Mouse (Mus musculus): ENCODE results near the gene Dcaf4. TPM values are rescaled to one million over a fixed set of nuclear protein-coding genes. Genes with fewer than 3 reads are reported as not detected.
A peak's percentile ranks its signal among the peaks of the same experiment; 100 is the strongest.

The Dcaf4 gene
- polyA plus RNA-seq, 1 experiment: 37.4 TPM

DNA sequence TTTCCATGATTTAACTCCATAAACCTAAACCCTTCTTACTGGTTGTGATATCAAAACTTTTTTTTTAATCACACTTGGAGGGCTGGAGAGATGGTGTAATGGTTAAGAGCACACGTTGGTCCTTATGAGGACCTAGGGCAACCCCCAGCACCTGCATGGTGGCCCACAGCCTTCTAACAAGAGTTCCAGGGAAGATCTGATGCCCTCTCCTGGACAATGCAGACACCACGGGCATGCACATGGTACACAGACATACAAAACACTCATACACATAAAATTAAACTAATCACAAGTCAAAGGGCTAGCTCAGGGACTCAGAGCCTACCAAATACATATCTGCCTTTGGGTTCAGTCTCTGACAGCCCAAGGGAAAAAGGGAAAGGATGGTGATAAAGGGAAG lies 30.5 kb upstream of the Dcaf4 start:
- TF ChIP-seq GATA1 (IDR thresholded peaks at IDR 0.05; ENCODE audit: low read length): no peak

DNA sequence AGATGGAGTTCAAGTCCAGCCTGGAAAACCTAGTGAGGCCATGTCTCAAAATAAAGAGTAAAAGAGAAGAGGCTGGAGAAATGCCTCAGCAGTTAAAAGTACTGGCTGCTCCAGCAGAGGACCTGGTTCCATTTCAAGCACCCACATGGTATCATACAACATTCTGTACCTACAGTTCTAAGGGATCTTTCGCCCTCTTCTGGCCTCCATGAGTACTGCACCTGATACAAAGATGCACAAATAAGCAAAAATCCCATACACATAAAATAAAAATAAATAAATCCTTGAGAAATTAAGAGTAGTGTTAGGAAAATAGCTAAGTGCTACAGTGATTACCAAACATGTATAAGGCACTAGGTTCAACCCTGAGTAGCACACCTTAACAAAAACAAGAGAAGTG lies 28.7 kb upstream of the Dcaf4 start:
- TF ChIP-seq GATA1 (IDR thresholded peaks at IDR 0.05; ENCODE audit: low read length): no peak

DNA sequence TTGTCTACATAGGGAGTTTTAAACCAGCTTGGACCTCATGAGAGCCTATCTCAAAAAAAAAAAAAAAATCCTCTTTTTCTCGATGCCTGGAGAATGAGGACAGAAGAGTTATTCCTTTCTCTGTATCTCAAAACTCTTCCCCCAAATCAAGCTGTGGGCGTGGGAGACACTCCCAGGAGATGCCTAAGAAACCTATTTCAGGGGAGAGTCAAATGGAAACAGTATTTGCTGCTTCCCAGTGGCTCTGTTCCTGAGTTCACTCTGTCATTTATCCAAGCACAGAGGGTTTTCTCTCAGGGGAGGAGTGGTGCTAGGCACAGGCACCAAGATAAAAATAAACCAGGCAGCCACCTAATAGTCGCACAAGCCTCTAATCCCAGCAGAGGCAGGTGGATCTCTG lies 27.5 kb upstream of the Dcaf4 start:
- TF ChIP-seq GATA1 (IDR thresholded peaks at IDR 0.05; ENCODE audit: low read length): no peak

DNA sequence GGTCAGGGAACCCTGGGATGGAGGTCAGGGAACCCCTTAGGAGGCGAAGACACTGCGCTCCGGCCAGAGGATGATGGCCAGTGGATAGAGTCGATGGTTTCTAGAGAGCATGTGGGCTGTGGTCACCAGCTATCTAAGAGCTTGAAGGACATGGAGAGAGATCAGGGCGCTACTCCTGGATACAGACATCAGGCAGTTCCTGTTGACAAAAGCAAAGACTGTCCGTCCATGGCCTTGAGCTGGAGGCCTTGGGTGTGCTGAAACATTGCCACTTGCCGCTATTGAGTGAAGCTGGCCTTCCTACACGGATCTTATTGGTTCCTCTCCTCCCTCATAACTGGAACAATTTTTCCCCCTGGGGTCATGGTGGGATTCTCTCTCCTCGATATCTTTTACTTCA lies 26.1 kb upstream of the Dcaf4 start:
- TF ChIP-seq GATA1 (IDR thresholded peaks at IDR 0.05; ENCODE audit: low read length): no peak

DNA sequence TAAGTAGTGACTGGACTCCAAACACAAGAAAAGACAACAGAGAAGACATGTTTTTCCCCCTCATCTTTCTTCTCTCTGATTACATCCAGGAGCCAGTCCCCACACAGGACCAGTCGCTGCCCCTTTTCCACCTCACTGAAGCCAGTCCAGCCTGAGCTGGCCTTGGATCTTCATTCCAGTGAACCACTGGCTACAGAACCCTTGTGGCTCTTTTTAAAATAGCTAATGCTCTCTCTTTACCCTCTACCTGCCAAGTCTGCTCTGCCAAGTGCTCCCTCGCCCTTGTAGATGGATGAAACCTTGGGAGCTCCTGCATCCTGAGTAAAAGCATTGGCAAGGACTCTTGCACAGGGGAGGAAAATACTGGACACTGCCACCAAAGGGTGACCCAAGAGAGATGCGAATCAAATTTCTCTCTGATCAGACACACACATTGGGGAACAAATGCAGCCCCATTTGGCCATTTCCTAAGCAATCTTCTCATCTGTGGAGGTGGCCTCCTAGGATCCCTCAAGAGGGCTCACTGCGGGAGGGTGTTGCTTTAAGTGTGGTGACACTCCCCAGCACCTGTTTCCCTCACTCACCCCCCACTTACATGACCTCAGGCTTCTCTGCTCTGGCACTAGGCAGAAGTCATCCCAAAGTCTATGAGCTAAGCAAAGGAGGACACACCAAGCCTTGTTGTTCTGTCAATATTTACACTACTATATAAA lies 24.9 kb upstream of the Dcaf4 start:
- TF ChIP-seq GATA1 (IDR thresholded peaks at IDR 0.05; ENCODE audit: low read length): no peak

DNA sequence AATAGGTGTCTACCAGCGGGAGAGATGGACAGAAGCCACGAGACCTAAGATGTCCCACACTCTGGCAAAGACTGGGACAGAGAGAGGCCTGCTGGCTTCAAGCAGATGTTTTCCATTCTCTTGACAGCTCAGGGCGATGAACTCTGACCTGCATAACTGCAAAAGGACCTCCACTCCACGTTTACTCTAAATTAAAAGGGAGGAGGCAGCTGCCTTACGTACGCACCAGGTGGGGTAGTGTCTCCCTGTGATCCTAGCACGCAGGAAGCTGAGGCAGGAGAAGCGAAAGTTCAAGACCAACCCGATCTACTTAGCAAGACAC lies 24.3 kb upstream of the Dcaf4 start:
- no peak for TF ChIP-seq GATA1 (IDR thresholded peaks at IDR 0.05; ENCODE audit: low read length)

DNA sequence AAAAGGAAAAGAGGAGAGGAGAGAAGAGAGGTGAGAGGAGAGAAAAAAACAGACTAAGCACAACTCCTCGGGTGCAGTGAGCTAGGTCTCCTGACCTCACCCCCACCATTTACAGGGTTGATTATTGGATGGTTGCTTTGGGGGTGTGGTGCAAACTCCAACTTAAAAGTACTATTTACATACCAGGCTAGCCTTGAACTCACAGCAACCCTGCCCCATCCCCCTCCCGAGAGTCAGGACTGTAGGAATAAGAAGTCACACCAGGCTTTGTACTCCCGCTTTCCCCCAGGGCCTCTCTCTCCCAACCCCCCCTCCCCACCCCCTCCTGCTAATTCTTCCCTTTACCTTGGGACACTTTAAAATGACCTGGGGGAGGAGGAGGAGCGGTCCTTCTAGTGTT lies 23.9 kb upstream of the Dcaf4 start:
- TF ChIP-seq GATA1 (IDR thresholded peaks at IDR 0.05; ENCODE audit: low read length): no peak

DNA sequence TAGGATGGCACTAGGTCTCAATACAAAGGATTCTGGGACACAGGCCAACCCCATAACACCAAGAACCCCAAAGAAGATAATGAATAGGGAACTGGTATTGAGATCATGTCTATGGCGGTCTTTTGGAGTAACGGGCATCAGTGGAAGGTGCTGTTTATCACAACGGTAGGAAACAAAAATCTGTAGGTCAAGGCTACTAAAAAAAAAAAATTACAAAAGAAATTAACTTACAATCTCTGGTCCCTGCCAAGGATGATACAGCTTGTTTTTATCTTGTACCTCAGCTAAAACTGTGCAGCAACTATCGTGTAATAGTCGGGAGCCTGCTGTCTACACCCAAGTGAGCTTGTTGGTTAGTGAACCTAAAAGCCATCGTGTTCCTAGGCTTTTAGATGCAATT lies 23.5 kb upstream of the Dcaf4 start:
- TF ChIP-seq GATA1 (IDR thresholded peaks at IDR 0.05; ENCODE audit: low read length): no peak

DNA sequence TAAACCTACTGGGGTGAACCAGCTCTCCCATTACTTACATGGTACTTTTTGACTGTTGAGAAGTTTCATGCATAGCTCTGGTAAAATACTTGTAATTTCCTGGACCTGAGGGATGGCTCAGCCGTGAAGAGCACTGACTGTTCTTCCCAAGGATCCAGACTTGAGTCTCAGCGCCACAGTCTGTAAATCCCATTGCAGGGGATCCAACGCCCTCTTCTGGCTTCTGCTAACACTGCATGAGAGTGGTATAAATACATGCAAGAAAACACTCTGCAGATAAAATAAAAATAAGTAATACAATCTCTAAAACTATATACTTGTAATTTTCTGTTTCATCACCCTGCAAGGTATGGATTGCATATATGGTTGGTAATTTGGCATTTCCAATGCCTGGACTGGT lies 22.3 kb upstream of the Dcaf4 start:
- TF ChIP-seq GATA1 (IDR thresholded peaks at IDR 0.05; ENCODE audit: low read length): no peak

DNA sequence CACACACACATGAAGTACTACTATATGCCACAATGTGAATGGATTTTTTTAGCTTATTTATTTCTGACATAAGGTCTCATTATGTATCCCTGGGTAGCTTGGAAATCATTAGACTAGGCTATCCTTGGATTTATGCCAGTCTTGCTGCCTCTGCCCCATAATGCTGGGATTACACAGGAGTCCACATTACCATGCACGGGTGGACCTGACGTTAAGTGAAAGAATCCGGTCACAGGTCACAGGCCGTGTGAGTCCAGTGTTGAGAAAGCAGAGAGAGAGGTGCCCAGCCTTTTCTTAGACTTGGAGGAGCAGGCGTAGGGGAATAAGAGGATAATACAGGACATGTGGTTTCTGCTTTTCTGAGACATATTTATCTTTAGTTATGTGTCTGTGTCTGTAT lies 21.0 kb upstream of the Dcaf4 start:
- no peak for TF ChIP-seq GATA1 (IDR thresholded peaks at IDR 0.05; ENCODE audit: low read length)

DNA sequence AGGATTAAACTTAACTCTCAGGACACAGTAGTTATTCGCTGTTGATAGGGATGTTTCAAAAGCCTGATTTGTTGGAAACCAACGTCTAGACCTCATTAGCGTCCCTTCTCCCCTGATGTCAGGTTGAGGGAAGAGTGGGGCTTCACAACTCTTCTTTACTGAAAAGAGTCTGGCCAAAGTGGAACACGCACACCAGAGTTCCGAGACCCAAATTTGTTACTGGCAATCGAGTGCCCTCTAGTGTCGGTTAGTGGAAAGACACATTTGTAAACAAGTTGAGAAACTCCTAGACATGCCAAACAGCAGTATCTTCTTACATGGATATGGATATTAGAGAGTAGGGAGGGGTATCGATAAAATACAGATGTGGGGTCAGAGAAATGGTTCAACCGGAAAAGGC lies 18.1 kb upstream of the Dcaf4 start:
- no peak for TF ChIP-seq GATA1 (IDR thresholded peaks at IDR 0.05; ENCODE audit: low read length)

DNA sequence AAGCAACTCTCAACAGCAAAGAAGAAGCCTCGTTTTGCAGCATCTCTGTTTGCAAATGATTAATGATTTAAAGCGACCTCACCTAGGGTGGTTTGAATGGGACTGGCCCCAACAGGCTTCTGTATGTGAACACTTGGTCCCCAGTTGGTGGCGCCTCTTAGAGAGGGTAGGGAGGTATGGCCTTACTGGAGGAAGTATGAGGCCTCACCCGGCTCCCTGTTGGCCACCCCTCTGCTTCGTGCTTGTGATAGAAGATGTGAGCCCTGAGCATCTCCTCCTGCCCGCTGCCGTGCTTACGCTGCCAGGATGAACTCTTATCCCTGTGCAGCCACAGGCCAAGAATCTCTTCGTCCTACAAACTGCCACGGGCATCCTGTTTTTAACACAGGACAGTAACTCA lies 13.7 kb upstream of the Dcaf4 start:
- TF ChIP-seq GATA1 (IDR thresholded peaks at IDR 0.05; ENCODE audit: low read length): no peak

DNA sequence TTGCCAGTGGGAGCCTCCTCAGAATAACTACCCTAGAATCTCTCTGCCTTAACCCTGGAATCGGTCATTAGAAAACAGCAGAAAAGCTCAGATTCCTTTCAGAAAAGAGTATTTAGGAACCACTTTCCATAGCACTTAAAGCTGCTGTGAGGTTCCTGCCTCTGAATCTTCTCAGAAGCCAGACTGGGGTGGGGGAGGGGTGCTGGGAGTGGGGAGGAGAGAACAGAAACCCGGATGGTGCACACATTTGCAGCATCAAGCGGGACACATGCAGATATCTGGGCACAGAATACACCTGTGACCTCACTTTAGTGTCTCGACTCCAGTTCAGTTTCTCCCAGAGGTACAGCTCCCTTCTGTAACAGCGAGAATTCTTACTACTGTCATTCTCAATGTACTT lies 9.7 kb upstream of the Dcaf4 start:
- TF ChIP-seq GATA1 (IDR thresholded peaks at IDR 0.05; ENCODE audit: low read length): no peak

DNA sequence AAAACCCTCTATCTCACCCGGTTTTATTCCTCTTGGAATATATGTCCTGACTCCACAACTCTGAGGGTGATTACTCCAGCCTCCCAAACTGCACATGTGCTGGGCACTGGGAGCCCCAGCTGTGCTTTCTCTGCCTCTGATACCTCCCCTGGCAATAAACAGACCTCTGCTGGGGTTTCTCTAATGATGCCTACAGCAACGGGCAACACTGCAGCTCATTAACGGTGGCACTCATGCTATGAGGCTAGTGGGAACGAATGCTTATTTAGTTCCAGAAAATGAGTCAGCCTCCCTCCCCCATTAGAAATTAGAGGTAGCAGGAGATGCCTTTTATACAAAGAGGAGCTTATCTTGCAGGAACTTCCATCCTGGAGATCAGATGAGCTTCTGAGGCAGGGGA lies 7.5 kb upstream of the Dcaf4 start:
- no peak for TF ChIP-seq GATA1 (IDR thresholded peaks at IDR 0.05; ENCODE audit: low read length)

DNA sequence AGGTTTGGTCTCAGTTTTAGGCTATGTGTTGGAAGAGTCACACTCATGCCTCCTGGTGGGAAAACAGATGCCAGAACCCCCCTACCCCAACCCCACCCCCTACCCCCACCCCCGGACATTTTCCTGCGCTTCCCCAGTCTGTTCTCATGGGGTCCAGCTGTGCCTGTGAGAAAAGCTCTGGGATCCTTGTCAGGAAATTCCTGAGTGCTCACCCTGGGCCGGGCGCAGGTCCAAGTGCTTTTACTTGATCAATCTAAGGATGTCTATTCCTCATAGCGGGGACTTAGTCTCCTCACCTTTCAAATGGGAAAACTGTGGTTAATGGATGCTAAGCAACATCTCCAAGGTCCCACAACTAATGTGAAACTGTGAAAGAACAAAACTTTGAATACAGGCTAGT lies 7.1 kb upstream of the Dcaf4 start:
- TF ChIP-seq GATA1 (IDR thresholded peaks at IDR 0.05; ENCODE audit: low read length): no peak

DNA sequence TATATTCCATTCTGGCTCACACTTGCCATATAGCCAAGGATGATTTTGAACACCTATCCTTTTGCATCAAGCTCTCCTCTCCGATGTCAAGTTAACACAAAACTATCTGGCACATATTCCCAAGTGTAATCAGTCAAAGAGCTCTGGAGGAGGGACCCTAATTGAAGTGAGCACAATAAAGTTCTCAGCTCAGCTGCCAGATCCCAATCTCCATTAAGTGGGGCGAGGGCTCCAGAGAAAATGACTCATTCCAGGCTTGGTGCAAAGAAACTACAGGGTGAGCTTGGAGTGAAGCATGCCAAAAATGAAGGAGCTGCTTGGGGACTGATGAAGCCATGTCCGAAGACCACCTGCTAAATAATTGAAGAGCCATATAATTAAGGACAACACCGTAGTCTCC lies 6.0 kb upstream of the Dcaf4 start:
- no peak for TF ChIP-seq GATA1 (IDR thresholded peaks at IDR 0.05; ENCODE audit: low read length)

DNA sequence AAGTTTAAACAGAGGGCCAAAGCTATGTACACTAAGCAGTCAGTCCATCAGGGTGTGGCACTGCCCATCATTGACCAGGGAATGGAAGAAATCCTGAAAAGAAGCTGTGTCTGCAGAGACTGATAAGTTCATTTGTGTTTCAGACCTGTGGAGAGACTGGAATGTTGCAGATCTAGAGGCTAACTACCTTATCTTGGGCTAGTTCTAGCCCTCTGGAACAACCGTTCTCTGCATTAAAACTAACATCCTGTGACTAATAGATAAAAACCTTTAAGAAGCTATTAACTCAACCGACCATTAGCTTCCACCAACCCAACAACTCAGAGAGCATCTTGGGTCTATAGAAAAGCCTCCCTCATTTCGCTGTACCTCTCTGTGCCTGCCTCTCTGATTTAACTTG lies 2.7 kb upstream of the Dcaf4 start:
- peak; percentile 70 for TF ChIP-seq GATA1 (IDR thresholded peaks at IDR 0.05; ENCODE audit: low read length)

DNA sequence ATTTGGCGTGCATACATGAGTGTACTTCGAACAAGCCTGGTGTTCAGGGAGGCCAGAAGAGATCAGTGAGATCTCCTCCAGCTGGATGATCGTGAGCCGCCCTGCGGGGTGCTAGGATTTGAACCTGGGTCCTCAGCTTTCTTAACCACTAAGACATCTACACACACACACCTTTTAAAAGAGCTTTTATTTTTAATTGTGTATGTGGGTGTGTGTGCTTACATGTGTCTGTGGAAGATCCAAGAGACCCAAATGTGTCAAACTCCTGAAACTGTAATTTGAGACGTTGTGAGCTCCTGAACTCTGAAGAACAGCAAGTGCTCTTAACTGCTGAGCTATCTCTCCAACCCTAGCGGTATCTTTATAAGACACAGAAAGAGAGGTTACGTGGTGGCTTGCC lies 817 bp downstream of the Dcaf4 start:
- TF ChIP-seq GATA1 (IDR thresholded peaks at IDR 0.05; ENCODE audit: low read length): no peak

All from G1E-ER4 (cell line).